Mouse (Mus musculus) liver, adult 2 months (tissue): ENCODE measurements around the gene Mpped1.

ENCODE experiments used
- CTCF ChIP-seq: fragments of 200-500 bp; IDR thresholded peaks from 2 replicates; pipeline ENCODE4 v1.5.1; 2011; ENCODE audit warnings: low read depth, low read length, control low read depth
- POLR2A ChIP-seq: fragments of 200-500 bp; IDR thresholded peaks from 2 replicates; pipeline ENCODE4 v1.6.1; 2011; ENCODE audit warnings: low read length, control low read depth; ENCODE audit not compliant: insufficient read depth; ENCODE audit errors: extremely low read depth

DNA sequence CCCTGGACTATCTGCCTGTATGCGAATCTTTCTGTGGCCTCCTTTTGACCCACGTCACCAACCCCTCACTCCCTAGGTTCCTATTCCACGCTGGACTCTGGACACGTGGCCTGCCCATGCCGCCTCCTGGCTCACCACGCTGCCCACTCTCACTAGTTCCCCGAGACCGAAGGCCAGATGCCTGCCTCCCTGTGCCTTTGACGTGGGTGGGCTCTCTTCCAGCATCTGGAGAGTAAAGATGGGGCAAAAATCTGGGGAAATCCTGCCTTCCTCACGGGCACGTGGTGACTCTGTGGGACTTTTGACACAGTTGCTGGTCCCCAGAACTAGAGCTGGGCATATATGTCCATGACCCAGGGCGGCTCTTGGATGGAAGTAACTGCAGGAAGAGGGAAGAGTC, 63.2 kb downstream of the Mpped1 start:
- TF ChIP-seq CTCF (no peak), POLR2A (no peak)
